Mouse (Mus musculus) megakaryocyte, embryonic 14.5 days (primary cell): ENCODE measurements around the gene Relb. TPM values are rescaled to one million over a fixed set of nuclear protein-coding genes. Genes with fewer than 3 reads are reported as not detected.
A peak's percentile ranks its signal among the peaks of the same experiment; 100 is the strongest.

Source experiments
- H3K27me3 ChIP-seq: replicated peaks from 2 replicates; pipeline ENCODE3; 2012; ENCODE audit warnings: inconsistent platforms
- H3K36me3 ChIP-seq: replicated peaks from 2 replicates; pipeline ENCODE3; 2012; ENCODE audit warnings: low read length, inconsistent platforms, mixed read lengths
- H3K4me1 ChIP-seq: 2 replicates; pipeline ENCODE4 v1.6.1; 2012; ENCODE audit warnings: inconsistent platforms
- H3K4me3 ChIP-seq: replicated peaks from 2 replicates; pipeline ENCODE3; 2012; ENCODE audit warnings: moderate library complexity, mild to moderate bottlenecking, inconsistent platforms
- H3K9me3 ChIP-seq: 2 replicates; pipeline ENCODE4 v1.6.1; 2012; ENCODE audit warnings: inconsistent platforms
- FLI1 ChIP-seq: IDR thresholded peaks from 2 replicates; pipeline ENCODE4 v1.6.1; 2012; ENCODE audit warnings: low read length, inconsistent platforms, mixed read lengths
- GATA1 ChIP-seq: IDR thresholded peaks from 3 replicates; pipeline ENCODE4 v1.6.1; 2012; ENCODE audit warnings: mixed read lengths, low read length, inconsistent platforms, borderline replicate concordance
- polyA plus RNA-seq: library from polyadenylated mRNA; stranded (reverse); fragments of >175 nt; gene quantifications from 2 replicates; pipeline ENCODE4 v1.2.3, GENCODE M21; 2012; ENCODE audit warnings: low replicate concordance; ENCODE audit not compliant: insufficient read depth

The Relb gene
- polyA plus RNA-seq, 1 experiment = 14.8 TPM

DNA sequence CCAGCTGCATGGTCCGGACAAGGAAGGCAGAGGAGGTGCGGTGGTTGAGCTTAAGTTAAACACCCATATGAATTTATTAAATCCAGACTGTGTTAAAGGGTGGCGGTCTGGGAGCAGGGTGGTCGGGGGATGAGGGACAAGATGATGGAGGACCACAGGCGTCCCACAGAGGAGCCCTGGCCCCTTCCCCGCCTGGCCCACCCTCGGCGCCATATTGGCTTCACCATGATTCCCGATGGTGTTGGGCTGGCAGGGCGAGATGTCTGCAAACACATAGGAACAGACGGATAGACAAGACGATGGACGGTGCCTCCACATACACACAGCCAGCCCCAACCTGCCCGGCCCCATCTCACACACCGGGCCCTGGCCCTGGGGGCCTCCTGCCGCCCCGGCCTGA is 4.0 kb upstream of the Relb start:
- H3K9me3 ChIP-seq = no peaks in the 10 kb centered on the region
- H3K4me1 ChIP-seq = peaks cover 66% of the 10 kb centered on the region
- no peak overlapping the region for H3K4me3 ChIP-seq
- peaks cover 67% of the 10 kb centered on the region for H3K36me3 ChIP-seq
- no peaks in the 10 kb centered on the region for H3K27me3 ChIP-seq
- no peak for TF ChIP-seq GATA1
- TF ChIP-seq FLI1 = no peak

DNA sequence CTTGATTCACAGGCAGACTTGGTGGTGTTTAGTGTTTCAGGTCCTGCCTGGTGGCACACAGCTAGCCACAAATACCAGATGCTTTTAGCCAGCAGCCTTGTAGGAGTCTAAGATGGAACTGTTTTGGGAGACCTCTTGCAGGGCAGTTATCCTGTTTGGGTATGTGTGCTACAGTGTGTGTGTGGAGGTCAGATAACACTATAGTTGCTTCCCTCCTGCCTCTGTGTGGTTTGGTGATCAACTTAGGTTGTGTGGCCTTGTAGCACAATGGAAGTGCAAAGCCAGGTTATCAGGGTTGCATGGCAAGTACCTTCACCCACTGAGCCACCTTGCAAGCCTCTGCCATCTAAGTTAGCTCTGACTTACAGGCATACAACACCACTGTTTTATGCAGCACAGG is 3.5 kb upstream of the Relb start:
- H3K9me3 ChIP-seq = no peaks in the 10 kb centered on the region
- peaks cover 63% of the 10 kb centered on the region for H3K36me3 ChIP-seq
- TF ChIP-seq GATA1 (no peak), FLI1 (no peak)
- H3K27me3 ChIP-seq = no peaks in the 10 kb centered on the region
- H3K4me3 ChIP-seq = peak overlapping the region; percentile 25
- H3K4me1 ChIP-seq = peaks cover 71% of the 10 kb centered on the region

DNA sequence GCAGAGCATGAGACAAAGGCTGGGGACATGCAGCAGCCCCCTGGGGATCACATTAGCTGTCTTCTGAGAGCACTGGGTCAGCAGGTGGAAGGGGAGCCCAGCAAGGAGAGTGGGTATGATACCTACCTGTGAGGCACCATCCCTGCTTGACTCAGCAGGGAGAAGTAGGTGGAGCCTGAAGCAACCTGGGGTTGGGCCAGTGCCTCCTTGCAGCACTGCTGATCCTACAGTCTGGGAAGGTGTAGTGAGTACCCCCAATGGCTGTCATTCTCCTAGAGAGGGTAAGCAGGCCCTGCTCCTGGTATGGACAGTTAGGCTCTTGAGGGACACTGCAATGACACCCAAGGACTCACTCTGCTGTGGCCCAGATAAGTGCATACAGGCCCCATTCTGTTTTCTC is 3.0 kb upstream of the Relb start:
- H3K4me1 ChIP-seq = peaks cover 75% of the 10 kb centered on the region
- no peak for TF ChIP-seq GATA1
- TF ChIP-seq FLI1 = no peak
- H3K36me3 ChIP-seq = peaks cover 58% of the 10 kb centered on the region
- no peaks in the 10 kb centered on the region for H3K9me3 ChIP-seq
- no peaks in the 10 kb centered on the region for H3K27me3 ChIP-seq
- peak overlapping the region; percentile 29 for H3K4me3 ChIP-seq

DNA sequence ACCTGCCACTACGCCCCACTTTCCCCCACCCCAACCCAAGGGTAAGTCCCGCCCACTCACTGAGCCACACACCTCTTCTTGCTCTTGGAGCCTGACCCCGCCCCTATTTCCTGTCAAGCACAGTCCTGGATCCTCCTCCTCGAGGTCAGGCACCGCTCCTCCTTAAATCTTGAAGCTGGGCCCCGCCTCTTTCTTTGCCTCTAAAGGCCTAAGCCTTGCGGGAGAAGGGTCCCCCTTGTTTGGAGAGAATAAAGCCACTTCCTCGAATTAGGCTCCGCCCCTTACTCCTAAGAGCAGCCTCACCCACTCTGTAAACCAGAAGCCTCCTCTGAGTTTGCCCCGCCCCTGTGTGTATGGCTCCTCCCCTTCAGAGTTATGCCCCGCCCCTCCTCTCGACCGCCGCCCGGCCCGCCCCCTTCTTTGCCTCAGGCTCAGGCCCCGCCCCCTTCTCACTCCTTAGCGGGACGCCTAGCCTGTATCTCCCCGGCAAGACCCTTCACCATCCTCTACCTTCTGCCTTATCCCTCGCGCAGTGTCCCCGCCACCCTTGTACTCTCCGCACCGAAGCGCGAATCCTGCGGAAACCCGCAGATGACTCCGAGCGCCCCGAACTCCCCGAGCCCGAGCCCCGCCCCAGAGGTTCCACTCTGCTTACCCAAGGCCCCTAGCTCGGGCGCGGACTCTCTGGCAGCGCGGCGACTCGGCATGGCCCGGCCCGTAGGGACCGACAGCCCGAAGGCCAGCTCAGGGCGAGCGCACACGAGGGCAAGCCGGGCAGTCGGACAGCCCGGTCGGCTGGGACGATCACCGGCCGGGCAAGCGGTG is 490 bp downstream of the Relb start:
- peaks cover 1% of the 10 kb centered on the region for H3K27me3 ChIP-seq
- H3K9me3 ChIP-seq = no peaks in the 10 kb centered on the region
- TF ChIP-seq FLI1 = no peak
- TF ChIP-seq GATA1 = no peak
- peak overlapping the region; percentile 97 for H3K4me3 ChIP-seq
- H3K36me3 ChIP-seq = peaks cover 25% of the 10 kb centered on the region
- peaks cover 60% of the 10 kb centered on the region for H3K4me1 ChIP-seq

DNA sequence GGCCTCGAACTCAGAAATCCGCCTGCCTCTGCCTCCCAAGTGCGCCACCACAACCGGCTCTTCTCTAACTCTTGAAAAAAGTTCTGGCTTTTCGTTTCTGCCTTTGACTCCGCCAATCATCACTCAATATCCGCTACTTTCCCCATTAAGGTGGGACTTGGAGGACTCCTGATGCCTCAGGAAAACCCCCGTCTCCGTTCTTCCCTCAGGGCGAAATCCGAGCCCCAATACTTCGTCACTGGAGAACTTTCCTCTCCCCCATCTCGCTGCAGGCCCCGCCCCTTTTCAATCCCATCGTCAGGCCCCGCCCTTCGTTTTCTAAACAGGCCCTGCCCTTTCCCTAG is 1.1 kb downstream of the Relb start:
- Histone ChIP-seq H3K27me3 (peaks cover 1% of the 10 kb centered on the region), H3K4me3 (peak overlapping the region; percentile 97), H3K9me3 (no peaks in the 10 kb centered on the region), H3K36me3 (peaks cover 19% of the 10 kb centered on the region), H3K4me1 (peaks cover 60% of the 10 kb centered on the region)
- TF ChIP-seq GATA1 (no peak), FLI1 (no peak)

DNA sequence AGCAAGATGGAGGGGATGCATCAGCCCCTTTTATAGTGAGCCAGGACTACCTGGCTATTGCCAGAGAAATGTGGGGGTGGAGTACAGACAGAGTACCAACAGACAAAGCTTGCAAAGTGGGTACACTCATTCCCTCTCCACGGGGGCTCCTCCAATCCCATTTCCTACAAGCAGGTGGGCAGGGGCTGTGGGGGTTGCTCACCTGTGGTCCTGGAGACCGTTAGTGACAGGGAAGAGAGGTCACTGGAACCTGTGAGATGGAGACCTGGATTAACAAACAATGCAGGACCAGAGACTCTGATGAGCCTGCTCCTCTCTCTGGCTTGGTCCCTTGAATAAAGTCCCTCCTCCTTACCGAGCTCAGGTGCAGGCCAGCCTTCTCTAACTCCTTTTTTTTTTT is 1.5 kb downstream of the Relb start:
- Histone ChIP-seq H3K4me3 (peak overlapping the region; percentile 97), H3K4me1 (peaks cover 58% of the 10 kb centered on the region), H3K9me3 (no peaks in the 10 kb centered on the region), H3K27me3 (peaks cover 1% of the 10 kb centered on the region), H3K36me3 (peaks cover 16% of the 10 kb centered on the region)
- TF ChIP-seq GATA1 (no peak), FLI1 (no peak)

DNA sequence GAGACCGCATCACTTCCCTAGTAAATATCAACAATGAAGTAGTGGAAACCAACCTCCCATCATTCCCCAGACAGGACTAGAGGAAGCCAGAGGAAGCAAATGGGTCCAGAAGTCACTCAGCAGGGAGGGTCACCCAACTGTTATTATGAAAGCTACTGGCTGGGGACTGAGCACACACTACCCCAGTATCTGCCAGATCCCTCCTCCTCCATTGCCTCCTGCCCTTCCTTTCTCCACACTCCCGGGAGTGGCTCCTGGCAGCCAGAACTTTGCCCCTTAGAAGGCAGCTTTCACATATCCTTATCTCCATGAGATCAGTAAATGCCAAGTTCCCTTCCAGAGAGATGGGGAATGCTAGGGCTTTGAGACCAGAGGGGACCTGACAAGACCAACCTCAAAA is 5.8 kb downstream of the Relb start:
- Histone ChIP-seq H3K4me3 (no peak overlapping the region), H3K36me3 (peaks cover 16% of the 10 kb centered on the region), H3K4me1 (peaks cover 40% of the 10 kb centered on the region), H3K27me3 (peaks cover 3% of the 10 kb centered on the region), H3K9me3 (no peaks in the 10 kb centered on the region)
- TF ChIP-seq GATA1 (no peak), FLI1 (no peak)

DNA sequence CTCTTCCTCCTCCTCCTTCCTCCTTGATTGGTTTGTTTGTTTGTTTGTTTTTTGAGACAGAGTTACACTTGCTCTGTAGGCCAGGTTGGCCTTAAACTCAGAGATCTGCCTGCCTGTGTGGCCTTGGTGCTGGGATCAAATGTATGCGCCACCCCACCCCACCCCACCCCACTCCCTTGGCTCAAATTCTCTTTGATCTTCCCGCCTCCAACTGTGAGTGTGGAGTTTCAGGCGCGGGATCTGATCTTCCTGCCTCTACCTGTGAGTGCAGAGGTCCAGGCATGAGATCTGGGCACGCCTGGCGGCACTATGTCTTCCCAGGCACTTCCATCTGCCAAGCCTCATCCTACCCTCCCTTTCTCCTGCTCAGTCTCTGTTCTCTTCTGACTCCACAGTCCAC is 7.0 kb downstream of the Relb start:
- peaks cover 31% of the 10 kb centered on the region for H3K4me1 ChIP-seq
- no peak overlapping the region for H3K4me3 ChIP-seq
- no peaks in the 10 kb centered on the region for H3K9me3 ChIP-seq
- peaks cover 3% of the 10 kb centered on the region for H3K27me3 ChIP-seq
- peaks cover 27% of the 10 kb centered on the region for H3K36me3 ChIP-seq
- no peak for TF ChIP-seq FLI1
- TF ChIP-seq GATA1 = no peak

DNA sequence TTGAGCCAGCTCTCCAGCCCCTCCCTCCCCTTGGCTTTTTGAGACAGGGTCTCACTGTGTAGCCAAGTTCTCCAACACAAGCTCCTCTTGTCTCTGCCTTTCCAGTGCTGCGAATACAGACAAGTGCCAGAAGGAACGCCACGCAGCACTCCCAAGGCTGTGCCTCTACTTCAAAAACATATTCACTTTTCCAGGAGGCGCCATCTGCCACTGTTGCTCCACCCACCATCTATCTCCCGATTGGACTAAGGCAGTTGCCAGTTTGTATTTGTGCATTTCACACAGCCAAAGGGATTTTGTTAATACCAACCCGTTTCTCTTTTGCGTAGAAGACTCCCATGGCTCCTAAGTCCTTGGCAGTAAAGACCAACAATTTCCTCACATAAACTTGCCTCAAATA is 8.4 kb downstream of the Relb start:
- H3K36me3 ChIP-seq = peaks cover 38% of the 10 kb centered on the region
- peaks cover 26% of the 10 kb centered on the region for H3K4me1 ChIP-seq
- no peaks in the 10 kb centered on the region for H3K9me3 ChIP-seq
- H3K4me3 ChIP-seq = no peak overlapping the region
- TF ChIP-seq FLI1 (no peak), GATA1 (no peak)
- H3K27me3 ChIP-seq = peaks cover 3% of the 10 kb centered on the region

DNA sequence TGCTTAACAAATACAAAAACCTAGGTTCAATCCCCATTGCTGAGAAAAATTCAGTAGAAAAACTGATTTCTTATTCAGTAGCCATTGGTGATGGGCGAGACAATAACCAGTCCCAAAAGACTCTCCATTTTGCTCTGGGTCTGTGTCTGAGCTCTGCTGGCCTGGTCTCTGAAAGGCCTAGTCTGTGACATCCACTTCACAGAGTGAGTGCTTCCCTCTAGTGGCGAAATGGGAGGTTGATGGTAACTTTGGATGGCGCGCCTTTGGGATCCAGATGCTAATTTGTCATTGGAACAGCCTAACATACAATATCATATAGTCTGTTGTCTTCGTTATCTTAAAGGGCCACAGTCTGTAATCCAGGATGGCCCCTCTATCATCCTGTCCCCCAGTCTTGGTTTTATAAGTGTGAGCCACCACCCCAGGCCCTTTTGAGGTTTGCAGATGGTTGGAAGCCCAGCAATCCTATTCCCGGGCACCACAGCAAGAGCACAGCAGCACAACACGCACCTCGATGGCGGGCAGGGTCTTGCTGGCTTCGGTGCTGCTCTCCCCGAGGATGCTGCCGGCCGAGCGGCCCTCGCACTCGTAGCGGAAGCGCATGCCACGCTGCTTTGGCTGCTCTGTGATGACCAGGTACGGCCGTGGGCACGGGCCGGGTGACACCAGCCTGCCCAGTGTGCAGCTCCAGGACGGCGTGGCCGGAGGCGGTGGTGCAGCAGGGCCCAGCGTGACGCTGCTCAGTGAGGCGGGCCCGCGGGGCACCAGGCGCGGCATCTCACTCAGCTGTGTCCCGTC is 10.0 kb downstream of the Relb start:
- H3K36me3 ChIP-seq = peaks cover 54% of the 10 kb centered on the region
- peaks cover 3% of the 10 kb centered on the region for H3K27me3 ChIP-seq
- TF ChIP-seq FLI1 (no peak), GATA1 (no peak)
- H3K4me1 ChIP-seq = peaks cover 26% of the 10 kb centered on the region
- H3K9me3 ChIP-seq = no peaks in the 10 kb centered on the region
- peak overlapping the region; percentile 38 for H3K4me3 ChIP-seq
